Mouse (Mus musculus) right cerebral cortex, postnatal 14 days (tissue): ENCODE data around the gene Klhl3.

Experiments
- DNase-seq: peaks from one replicate; pipeline ENCODE4 v3.0.0; 2022

Klhl3 gene

GRCm38 (mm10) chr13:58012067-58012925, 101.1 kb downstream of the Klhl3 start:
- no peak for DNase-seq

GRCm38 (mm10) chr13:58011526-58011925, 101.9 kb downstream of the Klhl3 start:
- DNase-seq = no peak

- DNase-seq = no peak
Measured at GRCm38 (mm10) chr13:58010416-58010815, 103.0 kb downstream of the Klhl3 start.

GRCm38 (mm10) chr13:58009275-58009674, 104.1 kb downstream of the Klhl3 start:
- DNase-seq = no peak

GRCm38 (mm10) chr13:58008038-58008364, 105.4 kb downstream of the Klhl3 start:
- DNase-seq = no peak

GRCm38 (mm10) chr13:58007256-58008037, 105.9 kb downstream of the Klhl3 start:
- DNase-seq = no peak

GRCm38 (mm10) chr13:58001792-58002191, 111.6 kb downstream of the Klhl3 start:
- DNase-seq = no peak

- DNase-seq = no peak
Measured at GRCm38 (mm10) chr13:57996536-57996935, 116.9 kb downstream of the Klhl3 start.

GRCm38 (mm10) chr13:57995864-57996263, 117.5 kb downstream of the Klhl3 start:
- DNase-seq = no peak

- no peak for DNase-seq
Measured at GRCm38 (mm10) chr13:57984637-57985036, 128.8 kb downstream of the Klhl3 start.

GRCm38 (mm10) chr13:57984163-57984562, 129.2 kb downstream of the Klhl3 start:
- DNase-seq = no peak

GRCm38 (mm10) chr13:57983330-57983729, 130.1 kb downstream of the Klhl3 start:
- DNase-seq = peak; percentile 53

GRCm38 (mm10) chr13:57982904-57983303, 130.5 kb downstream of the Klhl3 start:
- peak; percentile 64 for DNase-seq

GRCm38 (mm10) chr13:57980679-57981078, 132.7 kb downstream of the Klhl3 start:
- DNase-seq = no peak

GRCm38 (mm10) chr13:57980071-57980470, 133.3 kb downstream of the Klhl3 start:
- DNase-seq = no peak

- DNase-seq = no peak
Measured at GRCm38 (mm10) chr13:57978931-57979330, 134.5 kb downstream of the Klhl3 start.

- DNase-seq = no peak
Measured at GRCm38 (mm10) chr13:57977721-57978120, 135.7 kb downstream of the Klhl3 start.

GRCm38 (mm10) chr13:57965658-57966057, 147.7 kb downstream of the Klhl3 start:
- no peak for DNase-seq

- no peak for DNase-seq
Measured at GRCm38 (mm10) chr13:57960254-57960653, 153.1 kb downstream of the Klhl3 start.

GRCm38 (mm10) chr13:57959806-57960205, 153.6 kb downstream of the Klhl3 start:
- no peak for DNase-seq
